Mouse (Mus musculus): ENCODE measurements around the gene Ren1.

GRCm38 (mm10) chr1:133328299-133328795 is 22.0 kb upstream of the Ren1 start:
- no peak for TF ChIP-seq CTCF (IDR thresholded peaks at IDR 0.05)
- TF ChIP-seq EP300 (IDR thresholded peaks at IDR 0.05), result no peak
